Mouse (Mus musculus) MEL (cell line): ENCODE results near the gene Eef1a1.

Experiments
- CTCF ChIP-seq, 3 experiments: IDR thresholded peaks in 2 of 3; conservative IDR thresholded peaks in 1 of 3; 2 replicates each; pipeline ENCODE4 v1.5.1; 2011 to 2012; ENCODE audit warnings: low read length in 3 of 3, low read depth in 2 of 3, mild to moderate bottlenecking in 2 of 3, improper control_type of control experiment in 1 of 3, inconsistent platforms in 1 of 3, mixed read lengths in 1 of 3, moderate library complexity in 1 of 3; ENCODE audit not compliant: control insufficient read depth in 1 of 3, insufficient read depth in 1 of 3, poor library complexity in 1 of 3, severe bottlenecking in 1 of 3
- RCOR1 ChIP-seq: IDR thresholded peaks from 2 replicates; pipeline ENCODE4 v1.6.1; 2012; ENCODE audit warnings: low read depth, mild to moderate bottlenecking, inconsistent platforms, low read length, improper control_type of control experiment

- no peak for TF ChIP-seq RCOR1
- no peak for TF ChIP-seq CTCF (IDR thresholded peaks at IDR 0.05 in 2 of 3, conservative IDR thresholded peaks at IDR 0.05 in 1 of 3; ENCODE audit: control insufficient read depth in 1 of 3, insufficient read depth in 1 of 3, low read depth in 2 of 3, low read length in 3 of 3, poor library complexity in 1 of 3, severe bottlenecking in 1 of 3)
Observed at GRCm38 (mm10) chr9:78513776-78514500, 25.0 kb upstream of the Eef1a1 start.
